Mouse (Mus musculus) myocyte (in vitro differentiated cells): Measurements from ENCODE around the gene Eea1.

ENCODE experiments used
- E2F4 ChIP-seq: IDR thresholded peaks from one replicate; pipeline ENCODE4 v1.6.1; 2011; ENCODE audit warnings: mild to moderate bottlenecking, control low read depth, moderate library complexity; ENCODE audit not compliant: insufficient read depth
- MAX ChIP-seq: IDR thresholded peaks from one replicate; pipeline ENCODE4 v1.6.1; 2011; ENCODE audit warnings: low read depth, mild to moderate bottlenecking, control low read depth
- MYOG ChIP-seq, 3 experiments: IDR thresholded peaks; one replicate each; pipeline ENCODE4 v1.6.1; 2011; ENCODE audit warnings: control low read depth in 2 of 3, low read depth in 2 of 3, mild to moderate bottlenecking in 2 of 3; ENCODE audit not compliant: insufficient read length in 2 of 3, control insufficient read depth in 1 of 3, insufficient read depth in 1 of 3
- POLR2A ChIP-seq: IDR thresholded peaks from one replicate; pipeline ENCODE4 v1.6.1; 2011; ENCODE audit warnings: low read depth, mild to moderate bottlenecking, control low read depth, moderate library complexity; ENCODE audit not compliant: insufficient read length
- POLR2AphosphoS2 ChIP-seq: IDR thresholded peaks from one replicate; pipeline ENCODE4 v1.6.1; 2011; ENCODE audit warnings: low read depth, control low read depth; ENCODE audit not compliant: insufficient read length
- SRF ChIP-seq: IDR thresholded peaks from one replicate; pipeline ENCODE4 v1.6.1; 2011; ENCODE audit warnings: low read depth; ENCODE audit not compliant: control insufficient read depth, insufficient read length
- TCF12 ChIP-seq: IDR thresholded peaks from one replicate; pipeline ENCODE4 v1.6.1; 2011; ENCODE audit warnings: mild to moderate bottlenecking, control low read depth; ENCODE audit not compliant: poor library complexity, insufficient read depth, severe bottlenecking
- USF1 ChIP-seq: IDR thresholded peaks from one replicate; pipeline ENCODE4 v1.6.1; 2011; ENCODE audit warnings: low read depth, mild to moderate bottlenecking, control low read depth, moderate library complexity

GRCm38 (mm10) chr10:95945086-95945485 is 4.6 kb downstream of the Eea1 start:
- TF ChIP-seq USF1 (no peak), POLR2A (no peak), MAX (no peak), E2F4 (no peak), TCF12 (no peak), MYOG (IDR thresholded peaks at IDR 0.05; ENCODE audit: control insufficient read depth in 1 of 3, insufficient read depth in 1 of 3, insufficient read length in 2 of 3, low read depth in 2 of 3) (no peak), SRF (no peak), POLR2AphosphoS2 (no peak)
